Mouse (Mus musculus): Measurements from ENCODE around the gene Hoxa3. TPM values are rescaled to one million over a fixed set of nuclear protein-coding genes. Genes with fewer than 3 reads are reported as not detected.
A peak's percentile ranks its signal among the peaks of the same experiment; 100 is the strongest.

Hoxa3 gene
- polyA plus RNA-seq, 1 experiment from 2014 or later: 0.52 TPM

DNA sequence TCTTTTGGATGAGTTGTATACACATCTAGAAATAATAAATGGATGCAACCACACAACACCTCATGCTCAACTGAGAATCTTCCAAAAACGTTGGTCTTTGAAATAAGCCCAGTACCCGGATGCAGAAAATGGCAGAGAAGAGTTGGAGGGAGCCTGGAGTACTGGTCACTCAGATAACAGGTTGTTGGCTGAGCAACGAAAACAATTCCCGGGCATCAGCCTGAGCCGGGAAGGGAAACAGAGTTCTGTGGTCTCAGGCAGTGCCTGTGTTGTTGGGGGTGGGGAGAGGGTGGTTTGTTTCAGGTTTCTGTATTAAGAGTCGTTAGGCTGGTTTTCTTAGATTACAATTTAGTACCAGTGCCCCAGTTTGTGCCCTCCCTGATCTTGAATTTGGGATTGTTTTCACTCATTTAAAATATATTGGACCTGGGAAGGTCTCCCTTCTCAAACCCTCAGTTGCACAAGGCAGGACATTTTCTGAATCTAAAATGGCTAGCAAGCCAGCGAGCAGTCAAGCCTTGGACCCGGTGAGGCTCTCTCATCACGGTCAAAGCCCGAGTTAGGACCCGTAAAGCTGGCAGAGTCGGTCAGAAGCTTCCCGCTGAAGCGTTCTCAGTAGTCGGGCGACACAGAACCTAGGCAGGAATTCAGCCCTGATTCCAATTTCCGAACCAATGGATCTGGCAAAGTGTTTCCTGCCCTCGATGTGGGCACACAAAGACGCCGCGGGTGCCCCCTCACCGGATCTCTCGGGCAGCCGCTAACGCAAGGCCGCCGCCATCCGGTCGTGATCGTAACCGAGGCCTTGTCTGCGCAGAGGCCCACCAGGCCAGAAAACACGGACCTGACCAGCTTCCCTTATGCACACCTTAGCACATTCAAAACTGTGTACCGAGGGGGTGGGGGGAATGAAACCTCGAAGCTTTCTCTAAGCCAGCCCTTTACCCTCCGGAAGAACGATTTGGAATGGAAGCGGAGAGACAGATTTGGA is 15.6 kb upstream of the Hoxa3 start:
- Histone ChIP-seq H3K4me2 (no peak overlapping the region), H3K9ac (no peak overlapping the region), H3K9me3 (no peaks in the 10 kb centered on the region), H3K36me3 (no peaks in the 10 kb centered on the region), H3K4me1 (peaks cover 9% of the 10 kb centered on the region; the same call in 1 of the 2 replicates), H3K4me3 (no peak overlapping the region), H3K27me3 (peaks cover 97% of the 10 kb centered on the region), H3K27ac (no peak overlapping the region)
- no peak for ATAC-seq (ENCODE audit: insufficient number of reproducible peaks, insufficient read depth, low FRiP score, low TSS enrichment, low read depth)
- 2% methylated on average over 38 of the region's 38 CpGs for WGBS

DNA sequence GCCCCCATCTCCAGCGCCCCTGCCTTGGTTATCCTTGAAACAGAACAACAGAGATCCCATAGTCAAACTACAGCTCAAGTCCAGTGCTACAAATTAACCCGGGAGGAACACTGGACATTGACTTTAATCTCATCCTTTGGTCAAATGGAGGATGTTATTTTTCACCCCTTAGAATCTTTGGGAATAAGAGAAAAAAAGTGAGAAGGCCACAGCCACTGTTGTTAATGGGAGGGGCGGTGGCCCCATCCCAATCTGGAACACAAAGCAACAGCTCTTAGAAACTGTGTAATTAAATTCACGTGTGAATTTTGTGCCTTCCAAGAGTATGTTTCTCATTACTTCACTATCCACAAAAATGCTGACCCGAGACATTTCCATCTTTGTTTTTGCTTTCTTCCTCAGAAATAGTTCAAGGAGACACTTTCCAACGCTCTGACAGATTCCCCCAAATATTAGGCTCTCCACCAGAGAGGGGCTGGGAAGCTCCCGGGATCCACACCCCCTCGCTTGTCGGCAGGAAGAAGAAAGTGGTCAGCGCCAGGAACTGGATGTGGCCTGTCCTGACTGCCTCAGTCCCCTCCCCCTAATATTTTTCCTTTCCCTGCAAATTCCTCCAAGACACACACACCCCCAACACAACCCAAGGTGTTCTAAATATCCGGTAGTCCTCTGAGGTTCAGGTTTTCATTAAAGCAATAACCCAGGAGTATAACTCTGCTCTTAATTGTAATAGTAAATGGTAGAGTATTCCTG is 14.5 kb upstream of the Hoxa3 start:
- H3K27ac ChIP-seq: no peak overlapping the region
- no peak overlapping the region for H3K9ac ChIP-seq
- ATAC-seq (ENCODE audit: insufficient number of reproducible peaks, insufficient read depth, low FRiP score, low TSS enrichment, low read depth): no peak
- H3K4me2 ChIP-seq: no peak overlapping the region
- H3K4me1 ChIP-seq: peaks cover 9% of the 10 kb centered on the region; the same call in 1 of the 2 replicates
- no peak overlapping the region for H3K4me3 ChIP-seq
- H3K36me3 ChIP-seq: no peaks in the 10 kb centered on the region
- H3K9me3 ChIP-seq: no peaks in the 10 kb centered on the region
- H3K27me3 ChIP-seq: peaks cover 97% of the 10 kb centered on the region
- 2% methylated on average over 11 of the region's 11 CpGs for WGBS

- Histone ChIP-seq H3K27me3 (peaks cover 97% of the 10 kb centered on the region), H3K36me3 (no peaks in the 10 kb centered on the region), H3K4me3 (no peak overlapping the region), H3K27ac (no peak overlapping the region), H3K9me3 (no peaks in the 10 kb centered on the region), H3K9ac (no peak overlapping the region), H3K4me1 (peaks cover 11% of the 10 kb centered on the region), H3K4me2 (no peak overlapping the region)
- ATAC-seq (ENCODE audit: insufficient number of reproducible peaks, insufficient read depth, low FRiP score, low TSS enrichment, low read depth): no peak
- WGBS: 3% methylated on average over 26 of the region's 26 CpGs
Observed at GRCm38 (mm10) chr6:52226569-52227257, 13.6 kb upstream of the Hoxa3 start.

DNA sequence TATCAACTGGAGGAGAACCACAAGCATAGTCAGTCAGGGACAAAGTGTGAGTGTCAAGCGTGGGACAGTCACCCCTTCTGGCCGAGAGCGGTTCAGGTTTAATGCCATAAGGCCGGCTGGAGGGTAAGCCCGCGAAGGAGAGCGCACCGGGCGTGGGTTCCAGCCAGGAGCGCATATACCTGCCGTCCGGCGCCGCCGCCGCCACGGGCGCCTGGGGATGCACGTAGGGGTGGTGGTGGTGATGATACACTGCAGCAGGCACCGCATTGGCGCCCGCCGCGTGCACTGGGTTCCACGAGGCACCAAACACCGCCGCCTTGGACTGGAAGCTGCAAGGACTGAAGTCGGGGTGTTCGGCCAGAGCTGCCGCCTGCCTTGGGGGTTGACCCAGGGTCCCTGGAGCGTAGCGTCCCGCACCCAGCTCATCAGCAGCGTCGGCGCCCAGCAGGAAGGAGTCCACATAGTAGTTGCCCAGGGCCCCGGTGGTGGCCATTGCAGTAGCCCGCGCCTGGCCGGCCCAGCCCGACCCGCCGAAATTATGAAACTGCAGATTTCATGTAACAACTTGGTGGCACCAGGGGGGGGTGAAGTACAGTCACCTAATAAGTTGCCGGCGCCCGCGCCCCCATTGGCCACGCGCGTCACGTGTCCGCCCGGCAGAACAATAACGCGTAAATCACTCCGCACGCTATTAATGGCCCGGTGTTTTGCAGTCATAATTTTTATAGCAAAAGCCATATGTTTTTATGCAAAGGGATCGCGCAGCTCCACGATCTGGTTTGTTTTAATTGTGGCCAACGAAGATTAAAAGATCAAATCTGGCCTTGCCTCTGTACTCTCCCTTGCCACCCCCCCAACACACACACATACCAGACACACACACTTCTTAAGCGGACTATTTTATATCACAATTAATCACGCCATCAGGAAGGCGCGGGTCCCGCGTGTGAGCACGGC is 12.8 kb upstream of the Hoxa3 start:
- WGBS: 2% methylated on average over 69 of the region's 69 CpGs
- Histone ChIP-seq H3K4me2 (no peak overlapping the region), H3K4me3 (no peak overlapping the region), H3K4me1 (peaks cover 16% of the 10 kb centered on the region), H3K36me3 (no peaks in the 10 kb centered on the region), H3K9ac (no peak overlapping the region), H3K9me3 (no peaks in the 10 kb centered on the region), H3K27ac (no peak overlapping the region), H3K27me3 (peaks cover 99% of the 10 kb centered on the region)
- ATAC-seq (ENCODE audit: insufficient number of reproducible peaks, insufficient read depth, low FRiP score, low TSS enrichment, low read depth): no peak

DNA sequence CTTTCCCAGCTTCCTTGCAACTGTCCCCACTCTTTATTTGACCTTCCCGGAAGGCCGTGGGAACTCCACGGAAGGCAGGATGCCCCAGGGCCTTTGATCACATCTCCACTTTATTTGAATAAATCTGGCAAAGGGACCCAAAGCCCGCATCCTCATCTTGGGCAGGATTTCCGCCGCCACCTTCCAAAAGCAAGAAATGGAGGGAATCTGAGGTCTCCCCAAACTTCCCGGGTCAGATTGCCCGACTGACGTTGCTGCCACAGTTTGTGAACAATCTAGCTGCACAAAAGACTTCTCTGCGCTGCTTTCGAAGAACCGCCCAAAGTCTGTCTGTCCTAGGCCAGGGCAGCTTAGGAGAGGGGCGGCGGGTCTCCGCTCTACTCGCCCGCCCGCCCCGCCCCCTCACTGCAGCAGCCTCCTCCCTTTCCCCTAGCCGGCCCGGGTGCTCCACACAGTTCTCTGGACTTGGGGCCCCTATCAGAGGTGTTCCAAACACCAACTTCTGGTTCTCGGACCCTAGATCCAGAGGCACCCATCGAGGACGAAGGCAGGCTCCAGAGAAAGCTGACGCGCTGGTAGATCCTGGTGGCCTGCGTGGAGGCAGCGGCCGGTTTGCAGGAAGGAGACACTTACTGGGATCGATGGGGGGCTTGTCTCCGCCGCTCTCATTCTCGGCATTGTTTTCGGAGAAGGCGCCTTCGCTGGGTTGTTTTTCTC is 11.9 kb upstream of the Hoxa3 start:
- no peak overlapping the region for H3K4me2 ChIP-seq

GRCm38 (mm10) chr6:52223939-52224760 is 11.0 kb upstream of the Hoxa3 start:
- Histone ChIP-seq H3K9me3 (no peaks in the 10 kb centered on the region), H3K36me3 (no peaks in the 10 kb centered on the region), H3K4me1 (peaks cover 12% of the 10 kb centered on the region), H3K27ac (no peak overlapping the region), H3K9ac (no peak overlapping the region), H3K27me3 (peaks cover 99% of the 10 kb centered on the region), H3K4me2 (no peak overlapping the region), H3K4me3 (no peak overlapping the region)
- WGBS: 2% methylated on average over 24 of the region's 24 CpGs
- ATAC-seq (ENCODE audit: insufficient number of reproducible peaks, insufficient read depth, low FRiP score, low TSS enrichment, low read depth): no peak

More for the DNA sequence above, 11.9 kb upstream of the Hoxa3 start:
- WGBS: 2% methylated on average over 36 of the region's 36 CpGs
- Histone ChIP-seq H3K9ac (no peak overlapping the region), H3K4me3 (no peak overlapping the region), H3K36me3 (no peaks in the 10 kb centered on the region), H3K4me1 (peaks cover 16% of the 10 kb centered on the region), H3K9me3 (no peaks in the 10 kb centered on the region), H3K27ac (no peak overlapping the region), H3K27me3 (peaks cover 99% of the 10 kb centered on the region)
- ATAC-seq (ENCODE audit: insufficient number of reproducible peaks, insufficient read depth, low FRiP score, low TSS enrichment, low read depth): no peak

DNA sequence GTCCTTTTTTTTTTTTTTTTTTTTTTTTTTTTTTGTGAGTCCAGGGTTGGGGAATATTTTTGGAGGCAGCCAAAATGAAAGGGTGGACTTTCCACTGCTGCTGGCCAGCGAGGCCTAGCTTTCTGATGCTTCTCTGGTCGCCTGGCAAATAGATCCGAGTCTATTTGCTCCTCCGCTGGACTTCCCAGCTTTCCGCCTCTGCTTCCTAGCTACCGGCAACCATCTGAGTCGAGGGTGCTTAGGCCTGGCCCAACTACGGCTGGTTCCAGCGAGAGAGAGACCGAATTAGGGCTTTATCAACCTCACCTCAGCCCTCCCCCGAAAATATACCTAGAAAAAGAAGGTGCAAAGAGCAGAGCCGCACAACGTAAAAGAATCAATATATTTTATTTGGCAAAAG is 9.6 kb upstream of the Hoxa3 start:
- H3K4me2 ChIP-seq: no peak overlapping the region
- H3K9ac ChIP-seq: no peak overlapping the region
- no peak overlapping the region for H3K4me3 ChIP-seq
- ATAC-seq (ENCODE audit: insufficient number of reproducible peaks, insufficient read depth, low FRiP score, low TSS enrichment, low read depth): no peak
- peaks cover 10% of the 10 kb centered on the region for H3K4me1 ChIP-seq
- peaks cover 100% of the 10 kb centered on the region for H3K27me3 ChIP-seq
- H3K9me3 ChIP-seq: no peaks in the 10 kb centered on the region
- H3K36me3 ChIP-seq: no peaks in the 10 kb centered on the region
- 11% methylated on average over 13 of the region's 13 CpGs for WGBS
- H3K27ac ChIP-seq: no peak overlapping the region

DNA sequence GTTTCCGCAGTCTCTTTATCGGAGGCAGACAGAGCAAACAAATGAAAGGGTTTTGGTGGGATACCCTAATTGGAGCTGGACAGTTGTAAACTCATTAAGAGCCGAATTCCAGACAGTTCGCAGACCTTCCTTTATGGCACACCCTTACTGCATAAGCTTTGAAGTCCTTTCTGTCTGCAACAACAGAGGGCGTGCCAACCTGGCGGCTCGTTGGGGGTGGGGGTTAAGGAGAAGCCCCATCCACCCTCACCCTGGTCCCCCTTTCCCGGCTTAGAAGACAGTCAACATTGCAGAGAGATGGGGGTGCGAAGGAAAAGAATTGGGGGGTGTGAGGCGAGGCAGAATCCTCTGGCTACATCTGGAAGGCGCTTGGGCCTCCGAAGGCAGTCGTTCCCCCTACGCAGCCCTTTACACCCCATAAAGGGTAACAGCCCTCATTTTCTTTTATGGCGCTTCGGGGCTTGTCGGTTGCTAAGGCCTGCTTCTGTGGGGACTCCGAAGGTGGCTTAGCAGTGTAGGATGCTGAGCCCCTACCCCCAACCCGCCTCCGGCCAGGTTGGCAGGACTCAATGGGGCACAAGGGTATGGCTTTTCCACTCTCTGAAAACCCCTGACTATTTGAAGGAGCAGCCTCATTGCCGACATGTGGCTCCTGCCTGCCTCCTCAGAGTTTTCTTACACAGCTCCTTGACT is 9.0 kb upstream of the Hoxa3 start:
- H3K36me3 ChIP-seq: no peaks in the 10 kb centered on the region
- no peak overlapping the region for H3K27ac ChIP-seq
- H3K4me2 ChIP-seq: peak overlapping the region; percentile 86
- no peaks in the 10 kb centered on the region for H3K9me3 ChIP-seq
- H3K27me3 ChIP-seq: peaks cover 100% of the 10 kb centered on the region
- peaks cover 16% of the 10 kb centered on the region for H3K4me1 ChIP-seq
- no peak; the same call in 1 of the 2 replicates for ATAC-seq (ENCODE audit: insufficient number of reproducible peaks, insufficient read depth, low FRiP score, low TSS enrichment, low read depth)
- peak overlapping the region; percentile 54 for H3K4me3 ChIP-seq
- peak overlapping the region; percentile 67; the same call in 1 of the 2 replicates for H3K9ac ChIP-seq
- WGBS: 6% methylated on average over 21 of the region's 21 CpGs

DNA sequence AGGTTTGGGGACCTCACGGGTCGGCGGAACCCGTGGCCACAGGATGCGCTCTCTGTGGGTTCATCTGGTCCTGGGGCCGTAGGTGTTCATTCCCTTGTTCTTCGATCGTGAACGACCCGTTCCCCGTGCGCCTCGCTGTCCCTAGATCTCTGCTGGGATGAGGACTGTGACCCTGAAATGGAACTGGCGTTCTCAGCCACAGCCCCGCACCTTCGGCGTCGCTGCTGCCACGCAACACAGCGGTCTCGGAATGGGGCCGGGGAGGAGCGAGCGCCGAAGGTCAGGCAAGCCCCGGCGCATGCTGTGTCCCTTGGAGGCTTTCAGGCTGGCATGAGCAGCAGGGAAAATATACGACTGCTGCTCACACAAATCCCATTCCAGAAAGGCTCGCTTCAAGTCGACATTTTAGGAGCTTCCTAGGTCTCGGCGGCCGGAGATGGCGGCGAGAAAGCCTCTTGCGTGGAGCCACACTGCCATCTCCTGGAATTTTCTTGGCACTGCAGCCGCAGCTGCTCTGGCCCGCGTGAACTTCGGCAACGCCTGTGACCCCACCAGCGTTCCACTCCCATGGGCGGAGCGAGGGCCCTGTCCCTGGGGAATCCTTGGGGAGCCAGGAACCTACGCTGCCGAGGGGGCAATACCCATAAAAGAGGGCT is 8.3 kb upstream of the Hoxa3 start, which contains the start of gene Hoxa7:
Gene Hoxa7 (minus strand): TSS at position 518 of the 656 bp plus-strand sequence.
- Histone ChIP-seq H3K4me3 (peak within 1 kb of the TSS; percentile 54), H3K9me3 (no peaks in the 10 kb centered on the region), H3K9ac (peak within 1 kb of the TSS; percentile 67), H3K27me3 (peaks cover 100% of the 10 kb centered on the region), H3K36me3 (no peaks in the 10 kb centered on the region), H3K4me2 (peak within 1 kb of the TSS; percentile 86), H3K27ac (no peak within 1 kb of the TSS), H3K4me1 (peaks cover 21% of the 10 kb centered on the region)
- ATAC-seq (ENCODE audit: insufficient number of reproducible peaks, insufficient read depth, low FRiP score, low TSS enrichment, low read depth): no peak
- 1% methylated on average over 46 of the region's 46 CpGs for WGBS
